Mouse (Mus musculus): ENCODE results near the gene Slc22a21.

DNA sequence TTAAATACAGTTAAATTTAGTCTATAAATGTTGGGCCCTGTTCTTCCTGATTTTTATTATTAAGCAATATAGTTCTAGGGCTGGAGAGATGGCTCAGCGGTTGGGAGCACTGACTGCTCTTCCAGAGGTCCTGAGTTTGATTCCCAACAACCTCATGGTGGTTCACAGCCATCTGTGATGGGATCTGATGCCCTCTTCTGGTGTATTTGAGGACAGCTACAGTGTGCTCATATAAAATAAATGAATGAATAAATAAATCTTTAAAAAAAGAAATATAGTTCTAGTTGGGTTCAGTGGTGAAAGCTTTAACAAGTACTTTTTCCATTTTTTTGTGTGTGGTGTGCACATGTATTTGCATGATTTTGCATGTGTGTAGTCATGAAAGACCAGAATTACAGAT is 9.1 kb upstream of the Slc22a21 start:
- TF ChIP-seq GATA1 (IDR thresholded peaks at IDR 0.05; ENCODE audit: borderline replicate concordance, low read length) (no peak), FLI1 (IDR thresholded peaks at IDR 0.05; ENCODE audit: low read length) (no peak)

Data from megakaryocyte, embryonic 14.5 days (primary cell).